Mouse (Mus musculus) limb, embryonic 13.5 days (tissue): Measurements from ENCODE around the gene Ifi27. TPM values are rescaled to one million over a fixed set of nuclear protein-coding genes. Genes with fewer than 3 reads are reported as not detected.
"Not testable (repeated sequence)": the region's sequence is repeated elsewhere in the genome, so short reads cannot be mapped to it uniquely, and the experiment has no call there.

Experiments
- ATAC-seq: fragments of 200-750 bp; cut with Nextera tagmentation; 2 replicates; pipeline ENCODE4 v1.8.0; 2017; ENCODE audit warnings: low read depth, moderate number of reproducible peaks, moderate TSS enrichment; ENCODE audit not compliant: low FRiP score
- H3K27ac ChIP-seq: fragments of 300-500 bp; sonication (generic); 2 replicates; pipeline ENCODE4 v1.5.1; 2015; ENCODE audit warnings: inconsistent platforms, mild to moderate bottlenecking, moderate library complexity
- H3K27me3 ChIP-seq: fragments of 300-500 bp; sonication (generic); 2 replicates; pipeline ENCODE4 v1.6.1; 2015; ENCODE audit warnings: mild to moderate bottlenecking, inconsistent platforms
- H3K36me3 ChIP-seq: fragments of 300-500 bp; sonication (generic); 2 replicates; pipeline ENCODE4 v1.6.1; 2015; ENCODE audit warnings: inconsistent platforms, mild to moderate bottlenecking, moderate library complexity
- H3K4me1 ChIP-seq: fragments of 300-500 bp; sonication (generic); 2 replicates; pipeline ENCODE4 v1.6.1; 2015; ENCODE audit warnings: inconsistent platforms
- H3K4me2 ChIP-seq: fragments of 300-500 bp; sonication (generic); replicated peaks from 2 replicates; pipeline ENCODE4 v1.6.1; 2015; ENCODE audit warnings: inconsistent platforms, mild to moderate bottlenecking, moderate library complexity
- H3K4me3 ChIP-seq: fragments of 300-500 bp; sonication (generic); 2 replicates; pipeline ENCODE4 v1.5.1; 2015; ENCODE audit warnings: moderate library complexity, mild to moderate bottlenecking, inconsistent platforms
- H3K9ac ChIP-seq: fragments of 300-500 bp; sonication (generic); 2 replicates; pipeline ENCODE4 v1.6.1; 2015; ENCODE audit warnings: mild to moderate bottlenecking, inconsistent platforms
- H3K9me3 ChIP-seq: fragments of 300-500 bp; sonication (generic); 2 replicates; pipeline ENCODE4 v1.6.1; 2016; ENCODE audit warnings: inconsistent platforms
- WGBS: fragments of 180-500 bp; shearing (Covaris S2); methylation state at CpG from one replicate; pipeline ENCODE4 v1.1.7; 2015; 5-methylcytosine and 5-hydroxymethylcytosine counted together
- polyA plus RNA-seq: library from polyadenylated mRNA; unstranded; fragments of >200 nt; fragmentation: Nextera tagmentation; extraction: Ambion mirVana; gene quantifications from 2 replicates; pipeline ENCODE4 v1.2.1, GENCODE M21; 2015

The Ifi27 gene
- polyA plus RNA-seq, 1 experiment from 2014 or later: 22.9 TPM

- Histone ChIP-seq H3K36me3 (peaks cover 21% of the 10 kb centered on the region), H3K27me3 (no peaks in the 10 kb centered on the region), H3K9me3 (no peaks in the 10 kb centered on the region), H3K27ac (no peak overlapping the region), H3K4me1 (peaks cover 34% of the 10 kb centered on the region), H3K4me3 (peak overlapping the region; percentile 93), H3K4me2 (peak overlapping the region; percentile 77), H3K9ac (peak overlapping the region; percentile 91)
- peak; percentile 37; the same call in 1 of the 2 replicates for ATAC-seq
- WGBS: 10% methylated on average over 33 of the region's 33 CpGs
Observed at GRCm38 (mm10) chr12:103425016-103425728, 8.8 kb upstream of the Ifi27 start.

DNA sequence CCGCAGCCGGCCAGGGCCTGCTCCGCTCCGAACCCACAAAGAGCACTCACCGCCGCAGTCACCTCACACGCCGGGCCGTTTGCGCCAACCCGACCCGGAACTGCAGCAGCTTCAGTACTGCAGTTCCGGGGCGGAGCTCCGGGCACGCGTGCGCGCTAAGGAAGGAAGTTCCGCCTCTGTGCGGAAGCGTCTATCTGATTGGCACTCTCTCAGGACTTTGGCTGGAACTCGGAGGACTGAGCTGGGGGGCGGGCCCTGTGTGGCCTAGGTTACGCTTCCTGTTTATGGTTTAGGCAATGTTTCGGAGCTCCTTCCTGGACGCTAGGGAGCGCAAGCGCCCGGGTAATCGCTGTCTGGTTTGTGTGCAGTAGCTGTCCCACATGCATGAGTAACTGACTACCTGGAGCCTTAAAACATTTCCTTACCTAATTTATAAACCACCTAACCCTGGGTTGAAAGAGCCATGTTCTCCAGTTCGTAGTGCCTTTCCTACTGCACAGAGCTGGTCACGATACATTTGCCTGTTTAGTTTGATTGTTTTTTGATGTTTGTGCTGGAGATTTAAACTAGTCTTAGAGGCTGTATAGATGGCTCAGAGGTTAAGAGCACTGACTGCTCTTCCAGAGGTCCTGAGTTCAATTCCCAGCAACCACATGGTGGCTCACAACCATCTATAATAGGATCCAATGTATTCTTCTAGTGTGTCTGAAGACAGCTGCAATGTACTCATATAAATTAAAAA, 8.1 kb upstream of the Ifi27 start, which contains the start of gene Ddx24:
Gene Ddx24, minus strand, starts transcription at position 102 of the 742 bp plus-strand sequence.
- Histone ChIP-seq H3K27me3 (no peaks in the 10 kb centered on the region), H3K27ac (no peak within 1 kb of the TSS; the same call in 1 of the 2 replicates), H3K4me3 (peak within 1 kb of the TSS; percentile 93), H3K4me1 (peaks cover 34% of the 10 kb centered on the region), H3K36me3 (peaks cover 21% of the 10 kb centered on the region), H3K9me3 (no peaks in the 10 kb centered on the region), H3K9ac (peak within 1 kb of the TSS; percentile 91), H3K4me2 (peak within 1 kb of the TSS; percentile 77)
- WGBS: 1% methylated on average over 33 of the region's 33 CpGs
- ATAC-seq: peak; percentile 99

DNA sequence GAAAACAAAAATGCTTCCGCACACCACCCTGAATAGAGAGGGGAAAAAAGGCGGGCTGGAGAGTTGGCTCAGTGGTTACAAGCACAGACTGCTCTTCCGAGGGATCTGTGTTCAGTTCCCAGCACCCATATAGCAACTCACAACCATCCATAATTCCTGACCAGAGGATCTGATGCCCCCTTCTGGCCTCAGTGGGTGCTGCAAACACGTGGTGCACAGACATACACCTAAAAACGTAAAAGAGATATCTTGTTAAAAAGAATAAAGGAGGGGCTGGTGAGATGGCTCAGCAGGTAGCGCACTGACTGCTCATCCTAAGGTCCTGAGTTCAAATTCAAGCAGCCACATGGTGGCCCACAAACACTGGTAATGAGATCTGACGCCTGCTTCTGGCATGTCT, 7.3 kb upstream of the Ifi27 start:
- Histone ChIP-seq H3K36me3 (peaks cover 16% of the 10 kb centered on the region), H3K27me3 (no peaks in the 10 kb centered on the region), H3K4me3 (no peak overlapping the region), H3K9ac (no peak overlapping the region), H3K4me2 (no peak overlapping the region), H3K27ac (no peak overlapping the region), H3K9me3 (no peaks in the 10 kb centered on the region), H3K4me1 (peaks cover 27% of the 10 kb centered on the region)
- 95% methylated on average over 7 of the region's 7 CpGs for WGBS
- ATAC-seq: no peak

GRCm38 (mm10) chr12:103433430-103433829, 581 bp upstream of the Ifi27 start:
- no peak overlapping the region for H3K4me2 ChIP-seq
- 83% methylated on average over 2 of the region's 2 CpGs for WGBS
- no peaks in the 10 kb centered on the region for H3K36me3 ChIP-seq
- no peak overlapping the region for H3K9ac ChIP-seq
- H3K4me1 ChIP-seq: 0 out of 2 replicates have a peak, but pooled peaks cover 4% of the 10 kb centered on the region
- ATAC-seq: no peak
- no peak overlapping the region for H3K4me3 ChIP-seq
- no peaks in the 10 kb centered on the region for H3K27me3 ChIP-seq
- no peaks in the 10 kb centered on the region for H3K9me3 ChIP-seq
- peak overlapping the region; percentile 22; the same call in 1 of the 2 replicates for H3K27ac ChIP-seq

DNA sequence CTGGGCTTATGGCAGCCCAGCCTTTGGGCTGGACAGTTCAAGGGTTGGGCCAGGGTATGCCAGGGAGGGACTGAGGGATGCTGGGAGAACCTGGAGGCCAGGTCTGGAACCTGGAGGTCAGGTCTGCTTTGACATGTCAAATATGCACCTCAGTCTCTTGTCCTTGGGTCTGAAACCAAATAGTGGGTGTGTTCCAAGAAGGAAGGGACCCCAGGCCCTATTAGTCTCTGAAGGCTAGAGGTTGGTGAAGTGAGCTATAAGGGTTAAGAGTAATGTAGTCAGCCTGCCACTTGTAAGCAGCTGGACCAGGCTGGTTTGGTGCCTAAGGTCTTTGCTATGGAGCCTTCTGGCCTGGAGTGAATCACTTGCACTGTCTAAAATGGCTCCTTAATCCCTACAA, 850 bp downstream of the Ifi27 start:
- H3K4me2 ChIP-seq: peak overlapping the region; percentile 43
- peak overlapping the region; percentile 30; the same call in 1 of the 2 replicates for H3K4me3 ChIP-seq
- no peaks in the 10 kb centered on the region for H3K9me3 ChIP-seq
- no peaks in the 10 kb centered on the region for H3K27me3 ChIP-seq
- ATAC-seq: no peak
- 0 out of 2 replicates have a peak, but pooled peaks cover 4% of the 10 kb centered on the region for H3K4me1 ChIP-seq
- no peaks in the 10 kb centered on the region for H3K36me3 ChIP-seq
- no peak overlapping the region for H3K27ac ChIP-seq
- H3K9ac ChIP-seq: no peak overlapping the region

DNA sequence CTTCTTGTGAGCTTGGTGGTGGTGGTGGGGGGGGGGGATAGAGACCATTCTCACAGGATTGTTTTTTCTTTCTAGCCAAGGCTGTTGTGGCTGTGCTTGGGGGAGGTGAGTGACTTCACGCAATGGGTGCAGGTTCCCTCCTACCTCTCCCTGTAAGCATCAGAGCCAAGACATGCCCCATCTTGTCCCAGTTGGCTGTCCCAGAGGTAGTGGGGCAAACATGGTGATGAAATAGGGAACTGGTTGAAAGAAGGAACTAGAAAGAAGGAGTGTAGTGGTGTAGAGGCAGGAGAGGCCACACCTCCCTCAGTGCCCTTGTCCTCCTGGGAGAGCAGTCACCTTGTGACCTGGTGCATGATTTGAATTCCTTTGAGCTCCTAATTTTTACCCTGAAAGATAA, 3.6 kb downstream of the Ifi27 start:
- Histone ChIP-seq H3K4me3 (no peak overlapping the region), H3K4me1 (0 out of 2 replicates have a peak, but pooled peaks cover 4% of the 10 kb centered on the region), H3K4me2 (no peak overlapping the region), H3K9ac (no peak overlapping the region), H3K27me3 (no peaks in the 10 kb centered on the region), H3K9me3 (no peaks in the 10 kb centered on the region), H3K27ac (no peak overlapping the region), H3K36me3 (no peaks in the 10 kb centered on the region)
- ATAC-seq: no peak
- 87% methylated on average over 1 of the region's 1 CpGs for WGBS

DNA sequence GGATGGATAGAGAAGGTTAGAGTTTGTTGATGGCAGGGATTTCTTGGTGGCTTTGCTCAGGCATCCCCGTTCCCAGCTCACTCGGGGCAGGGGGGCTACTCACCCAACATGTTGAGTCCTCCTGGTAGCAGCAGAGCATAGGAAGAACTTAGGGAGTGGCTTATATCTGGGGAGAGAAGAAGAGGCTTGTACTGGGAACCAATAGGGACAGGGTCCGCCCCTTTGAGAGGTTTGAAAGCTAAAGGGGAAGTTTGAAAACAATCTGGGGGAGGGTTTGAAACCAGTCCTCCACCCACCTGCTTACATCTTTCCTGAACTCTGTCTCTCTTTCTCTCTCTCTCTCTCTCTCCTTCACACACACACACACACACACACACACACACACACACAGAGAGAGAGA, 9.5 kb downstream of the Ifi27 start, which contains the start of gene Ifi27l2a:
Gene Ifi27l2a, minus strand, starts transcription at position 157 of the 400 bp plus-strand sequence.
- H3K9ac ChIP-seq: no peak within 1 kb of the TSS
- ATAC-seq: no peak
- H3K9me3 ChIP-seq: no peaks in the 10 kb centered on the region
- H3K36me3 ChIP-seq: no peaks in the 10 kb centered on the region
- no peaks in the 10 kb centered on the region for H3K27me3 ChIP-seq
- 52% methylated on average over 3 of the region's 3 CpGs for WGBS
- H3K27ac ChIP-seq: no peak within 1 kb of the TSS
- no peak within 1 kb of the TSS for H3K4me2 ChIP-seq
- no peak within 1 kb of the TSS for H3K4me3 ChIP-seq
- H3K4me1 ChIP-seq: no peaks in the 10 kb centered on the region

- H3K9ac ChIP-seq, H3K27ac ChIP-seq, H3K27me3 ChIP-seq, H3K4me2 ChIP-seq, H3K36me3 ChIP-seq, H3K4me3 ChIP-seq, H3K4me1 ChIP-seq, ATAC-seq, H3K9me3 ChIP-seq: not testable (repeated sequence)
- 32% methylated on average over 6 of the region's 7 CpGs for WGBS
Observed at GRCm38 (mm10) chr12:103444261-103444660, 10.2 kb downstream of the Ifi27 start.

- H3K9ac ChIP-seq: no peak overlapping the region
- H3K4me1 ChIP-seq: no peaks in the 10 kb centered on the region
- H3K27me3 ChIP-seq: no peaks in the 10 kb centered on the region
- no peak overlapping the region for H3K4me2 ChIP-seq
- no peak for ATAC-seq
- H3K36me3 ChIP-seq: no peaks in the 10 kb centered on the region
- H3K9me3 ChIP-seq: no peaks in the 10 kb centered on the region
- no peak overlapping the region for H3K4me3 ChIP-seq
- 79% methylated on average over 3 of the region's 3 CpGs for WGBS
- H3K27ac ChIP-seq: no peak overlapping the region
Observed at GRCm38 (mm10) chr12:103445060-103445459, 11.0 kb downstream of the Ifi27 start.

DNA sequence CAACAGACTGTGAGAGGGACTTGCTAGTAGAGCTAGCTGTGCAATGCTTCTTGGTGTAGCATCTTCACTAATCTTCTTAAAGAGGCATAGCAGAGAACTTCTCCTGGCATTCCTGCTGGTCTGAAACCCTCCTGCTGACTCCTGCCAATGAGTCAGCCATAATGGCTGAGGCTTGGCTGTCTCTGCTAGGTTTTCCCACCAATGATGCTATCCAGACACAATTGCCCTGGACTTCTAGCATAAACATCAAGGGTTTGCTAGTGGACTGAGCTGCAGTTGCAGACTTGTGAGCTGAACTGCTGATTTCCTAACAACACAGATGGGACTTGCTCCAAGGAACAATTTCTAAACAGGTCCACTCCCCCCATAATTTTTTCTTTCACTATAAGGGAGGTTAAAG, 19.4 kb downstream of the Ifi27 start:
- Histone ChIP-seq H3K9ac (no peak overlapping the region), H3K4me2 (no peak overlapping the region), H3K36me3 (no peaks in the 10 kb centered on the region), H3K27me3 (no peaks in the 10 kb centered on the region), H3K4me3 (no peak overlapping the region), H3K4me1 (no peaks in the 10 kb centered on the region), H3K9me3 (no peaks in the 10 kb centered on the region), H3K27ac (no peak overlapping the region)
- ATAC-seq: no peak

DNA sequence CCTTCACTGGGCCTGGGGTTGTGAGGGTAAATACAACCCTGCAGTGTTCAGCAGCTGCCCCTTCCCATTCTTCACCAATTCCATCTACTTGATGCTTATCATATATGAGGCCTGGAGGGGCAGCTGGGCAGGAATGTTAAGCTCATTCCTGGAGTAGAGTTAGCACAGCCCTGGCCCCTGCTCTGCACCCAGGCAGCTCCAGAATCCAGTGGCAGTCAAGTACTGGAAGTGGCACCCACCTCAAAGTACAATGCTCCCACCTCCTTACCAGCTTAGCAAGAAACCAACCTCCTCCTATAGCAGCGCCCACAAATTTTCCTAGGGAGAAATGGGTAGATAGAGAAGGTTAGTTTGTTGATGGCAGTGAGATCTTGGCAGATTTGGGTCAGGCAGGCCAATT, 22.7 kb downstream of the Ifi27 start:
- WGBS: no CpG with 5 or more reads among the region's 1 CpGs
- H3K27me3 ChIP-seq: not testable (repeated sequence)

DNA sequence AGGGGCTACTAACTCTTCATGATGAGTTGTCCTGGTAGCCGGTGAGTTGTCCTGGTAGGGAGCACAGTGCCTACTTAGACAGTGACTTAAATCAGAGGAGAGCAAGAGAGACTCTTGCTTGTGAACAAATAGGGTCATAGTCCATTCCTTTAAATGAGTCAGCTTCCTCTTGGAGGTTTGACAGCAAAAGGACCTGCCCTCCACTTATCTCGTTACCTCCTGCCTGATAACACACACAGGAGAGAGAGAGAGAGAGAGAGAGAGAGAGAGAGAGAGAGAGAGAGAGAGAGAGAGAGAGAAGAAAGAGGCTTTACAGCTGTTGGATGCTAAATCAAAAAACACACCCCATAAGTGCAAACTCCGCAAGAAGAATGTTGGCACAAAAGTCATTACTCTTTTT, 23.1 kb downstream of the Ifi27 start, which contains the start of gene Ifi27l2b:
Gene Ifi27l2b, minus strand, starts transcription at position 84 of the 400 bp plus-strand sequence.
- no peak within 1 kb of the TSS for H3K27ac ChIP-seq
- WGBS: 68% methylated on average over 3 of the region's 3 CpGs
- no peak for ATAC-seq
- no peaks in the 10 kb centered on the region for H3K36me3 ChIP-seq
- H3K9ac ChIP-seq: no peak within 1 kb of the TSS
- no peaks in the 10 kb centered on the region for H3K27me3 ChIP-seq
- H3K4me3 ChIP-seq: no peak within 1 kb of the TSS
- H3K9me3 ChIP-seq: no peaks in the 10 kb centered on the region
- H3K4me1 ChIP-seq: no peaks in the 10 kb centered on the region
- H3K4me2 ChIP-seq: no peak within 1 kb of the TSS

More for the DNA sequence above, 22.7 kb downstream of the Ifi27 start:
- H3K27ac ChIP-seq, H3K4me1 ChIP-seq, H3K9me3 ChIP-seq, H3K36me3 ChIP-seq, H3K4me2 ChIP-seq, ATAC-seq, H3K9ac ChIP-seq, H3K4me3 ChIP-seq: not testable (repeated sequence)
